Mouse (Mus musculus): Measurements from ENCODE around the gene Arfgef3.

GRCm38 (mm10) chr10:18643506-18643905 is 100.2 kb downstream of the Arfgef3 start:
- TF ChIP-seq CTCF (IDR thresholded peaks at IDR 0.05; ENCODE audit: borderline replicate concordance, control insufficient read depth, extremely low read depth, insufficient read depth, low read length, poor library complexity), result no peak
- no peak for TF ChIP-seq POLR2A (IDR thresholded peaks at IDR 0.05; ENCODE audit: control insufficient read depth, extremely low read depth, insufficient read depth, low read length, poor library complexity)

All from thymus, adult 2 months (tissue).